Mouse (Mus musculus) adrenal gland (tissue): ENCODE measurements around the gene Iqgap1.

Source experiments
- intact Hi-C: fragments of 180-260 bp; cut with DNase I; formaldehyde crosslinking; loops from one replicate; pipeline ENCODE4 v1.15.1; 2025
- long read RNA-seq, 2 experiments: library from polyadenylated mRNA; unstranded; transcript quantifications; one replicate each; pipeline ENCODE4 v2.0.0; 2020; ENCODE audit warnings: borderline replicate concordance in 1 of 2; ENCODE audit not compliant: insufficient replicate concordance in 1 of 2

Gene Iqgap1
- long read RNA-seq, experiment 1, full-length matches to known transcripts: 6 of 35 reads
- long read RNA-seq, experiment 1, partial matches to known transcripts: 17 of 35 reads
- long read RNA-seq, experiment 1, other reads (novel, unspliced or antisense): 12 of 35 reads
- long read RNA-seq, experiment 2, partial matches to known transcripts: 31 of 42 reads
- long read RNA-seq, experiment 2, other reads (novel, unspliced or antisense): 9 of 42 reads

- intact Hi-C loops: no loop called here
Measured at GRCm38 (mm10) chr7:80825843-80826403, at the start of gene Iqgap1. TSS of gene Iqgap1 (minus strand) at chr7:80825974.

GRCm38 (mm10) chr7:80873631-80874030, 47.9 kb upstream of the Iqgap1 start:
- intact Hi-C loops: no loop called here

GRCm38 (mm10) chr7:80873038-80873437, 47.3 kb upstream of the Iqgap1 start:
- intact Hi-C loops: no loop called here

- intact Hi-C loops: no loop called here
Measured at GRCm38 (mm10) chr7:80868686-80869085, 42.9 kb upstream of the Iqgap1 start.

GRCm38 (mm10) chr7:80866514-80867147, 40.9 kb upstream of the Iqgap1 start:
- intact Hi-C loops: no loop called here

GRCm38 (mm10) chr7:80865521-80865920, 39.7 kb upstream of the Iqgap1 start:
- intact Hi-C loops: no loop called here

- intact Hi-C loops: no loop called here
Measured at GRCm38 (mm10) chr7:80864831-80865230, 39.1 kb upstream of the Iqgap1 start.

GRCm38 (mm10) chr7:80864151-80864550, 38.4 kb upstream of the Iqgap1 start:
- intact Hi-C loops: no loop called here

- intact Hi-C loops: no loop called here
Measured at GRCm38 (mm10) chr7:80863520-80863919, 37.7 kb upstream of the Iqgap1 start.

- intact Hi-C loops: no loop called here
Measured at GRCm38 (mm10) chr7:80862475-80862874, 36.7 kb upstream of the Iqgap1 start.

- intact Hi-C loops: no loop called here
Measured at GRCm38 (mm10) chr7:80860729-80861274, 35.0 kb upstream of the Iqgap1 start, which contains the start of gene Zscan2. TSS of gene Zscan2 (plus strand) at chr7:80860920.

GRCm38 (mm10) chr7:80860227-80860626, 34.5 kb upstream of the Iqgap1 start:
- intact Hi-C loops: no loop called here

GRCm38 (mm10) chr7:80857181-80857580, 31.4 kb upstream of the Iqgap1 start:
- intact Hi-C loops: loop anchor here (2.0 kb wide), 1 partner anchor 300 kb away; no protein-coding TSS in a partner anchor

- intact Hi-C loops: no loop called here
Measured at GRCm38 (mm10) chr7:80855316-80855715, 29.5 kb upstream of the Iqgap1 start.

- intact Hi-C loops: no loop called here
Measured at GRCm38 (mm10) chr7:80853218-80853617, 27.4 kb upstream of the Iqgap1 start.

- intact Hi-C loops: no loop called here
Measured at GRCm38 (mm10) chr7:80850520-80850919, 24.7 kb upstream of the Iqgap1 start.

GRCm38 (mm10) chr7:80849710-80850109, 23.9 kb upstream of the Iqgap1 start:
- intact Hi-C loops: loop anchor here (2.0 kb wide), 1 partner anchor 109 kb away; no protein-coding TSS in a partner anchor

GRCm38 (mm10) chr7:80849267-80849666, 23.5 kb upstream of the Iqgap1 start:
- intact Hi-C loops: loop anchor here (2.0 kb wide), 1 partner anchor 108 kb away; no protein-coding TSS in a partner anchor

GRCm38 (mm10) chr7:80846709-80847108, 20.9 kb upstream of the Iqgap1 start:
- intact Hi-C loops: no loop called here

- intact Hi-C loops: no loop called here
Measured at GRCm38 (mm10) chr7:80846280-80846678, 20.5 kb upstream of the Iqgap1 start.

- intact Hi-C loops: no loop called here
Measured at GRCm38 (mm10) chr7:80845621-80846279, 20.0 kb upstream of the Iqgap1 start.

- intact Hi-C loops: no loop called here
Measured at GRCm38 (mm10) chr7:80844691-80845090, 18.9 kb upstream of the Iqgap1 start.
